Mouse (Mus musculus) thymus, postnatal 10 days (tissue): ENCODE results near the gene Rpl22.

Experiments
- DNase-seq, 2 experiments: peaks; one replicate each; pipeline ENCODE4 v3.0.0; 2021; ENCODE audit warnings: low spot score in 2 of 2

Rpl22 gene

DNA sequence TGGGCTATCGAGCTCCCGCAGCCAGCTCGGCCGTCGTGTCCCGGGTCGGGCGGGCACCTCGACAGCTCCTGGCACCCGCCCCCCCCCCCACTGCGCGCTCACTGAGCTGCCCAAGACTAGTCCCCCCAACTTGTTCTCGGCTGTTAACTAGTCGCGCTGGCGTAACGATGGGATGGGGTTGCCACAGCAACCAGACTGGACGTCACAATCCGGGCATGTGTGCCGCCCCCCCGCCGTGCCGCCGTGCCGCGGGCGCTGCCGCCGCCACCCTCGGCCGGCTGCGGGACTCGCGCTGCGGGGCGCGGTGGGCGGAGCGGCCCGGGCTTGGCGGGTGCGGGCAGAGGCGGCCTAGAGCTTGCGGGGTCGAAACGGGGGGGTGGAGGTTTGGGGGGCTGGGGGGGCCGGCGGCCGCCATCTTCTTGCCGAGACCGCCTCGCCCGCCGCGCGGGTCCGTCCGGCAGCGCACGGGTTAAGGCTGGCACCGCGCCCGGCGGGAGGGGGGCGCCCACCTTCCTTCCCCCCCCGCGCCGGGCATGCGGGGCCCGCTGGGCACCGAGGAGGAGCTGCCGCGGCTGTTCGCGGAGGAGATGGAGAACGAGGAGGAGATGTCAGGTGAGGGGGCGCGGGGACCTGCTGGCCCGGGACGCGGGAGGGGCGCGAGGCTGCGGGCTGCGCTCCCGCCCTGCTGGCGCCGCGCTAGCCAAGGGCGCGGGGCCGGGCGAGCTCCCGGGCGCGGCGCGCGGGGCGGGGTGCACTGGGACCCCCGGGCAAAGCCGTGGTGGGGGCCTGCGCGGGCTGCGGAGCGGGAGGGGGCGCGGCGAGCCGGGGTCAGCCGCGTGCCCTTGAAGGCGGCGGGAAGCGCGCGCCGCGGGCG, 13.1 kb downstream of the Rpl22 start, which contains the start of gene Chd5:
TSS of gene Chd5 (plus strand) at position 233 of the 874 bp plus-strand sequence.
- no peak for DNase-seq

DNA sequence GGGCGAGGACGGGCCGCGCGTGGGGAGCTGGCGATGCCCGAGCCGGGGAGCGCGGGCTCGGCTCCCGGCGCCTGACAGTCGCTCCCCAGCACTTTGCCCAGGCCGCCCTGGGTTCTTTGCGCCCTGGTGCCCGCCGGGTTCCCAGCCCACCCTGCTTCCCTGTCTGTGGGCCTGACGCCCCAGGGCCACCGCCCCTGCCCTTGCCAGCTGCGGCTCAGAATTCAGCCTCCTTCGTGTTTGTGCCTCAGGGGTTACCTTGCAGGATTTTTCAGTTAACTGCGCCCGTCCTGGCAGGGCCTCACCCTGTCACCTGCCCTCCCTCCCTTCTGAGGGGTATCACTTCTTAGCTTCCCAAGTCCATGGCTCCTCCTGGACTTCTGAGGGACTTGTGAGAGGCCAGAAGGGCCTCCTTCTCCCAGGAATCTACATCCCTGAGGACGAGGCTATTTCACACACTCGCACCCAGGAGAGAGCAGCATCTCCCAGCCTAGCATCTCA, 13.8 kb downstream of the Rpl22 start:
- DNase-seq = no peak

DNA sequence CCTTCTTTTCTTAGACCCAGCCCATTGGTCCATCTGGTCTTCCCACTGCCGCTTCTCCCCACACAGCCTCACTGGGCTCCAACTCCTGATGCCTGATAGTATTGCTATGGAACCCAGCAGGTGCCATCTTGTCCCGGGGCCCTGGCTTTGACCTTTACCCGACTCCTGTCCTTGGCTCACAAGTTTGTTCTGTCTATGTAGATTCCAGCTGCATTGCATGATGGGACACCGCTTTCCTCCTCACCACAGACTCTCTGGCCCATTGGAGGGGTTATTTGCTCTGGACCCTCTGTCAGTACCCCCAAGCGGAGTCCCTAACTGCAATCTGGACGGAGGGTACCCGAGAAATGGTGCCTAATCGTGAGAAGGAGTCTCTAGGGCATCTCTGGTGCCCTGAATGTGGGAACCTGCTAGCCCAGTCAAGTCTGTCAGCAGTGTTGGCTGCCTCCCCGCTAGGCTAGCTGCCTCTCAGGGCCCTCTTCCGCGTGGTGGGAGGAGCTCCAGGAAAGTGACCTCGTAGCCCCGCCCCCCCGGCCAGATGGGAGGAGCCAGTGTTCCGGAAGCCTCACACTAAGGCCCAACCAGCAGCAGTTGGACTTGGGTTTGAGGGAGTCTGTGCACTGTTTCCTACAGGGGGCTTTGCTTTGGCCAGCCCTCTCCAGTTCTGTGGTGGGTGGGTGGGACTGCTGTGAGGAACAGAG, 15.2 kb downstream of the Rpl22 start:
- peak in 1 of 2 experiments; percentile 24 for DNase-seq

DNA sequence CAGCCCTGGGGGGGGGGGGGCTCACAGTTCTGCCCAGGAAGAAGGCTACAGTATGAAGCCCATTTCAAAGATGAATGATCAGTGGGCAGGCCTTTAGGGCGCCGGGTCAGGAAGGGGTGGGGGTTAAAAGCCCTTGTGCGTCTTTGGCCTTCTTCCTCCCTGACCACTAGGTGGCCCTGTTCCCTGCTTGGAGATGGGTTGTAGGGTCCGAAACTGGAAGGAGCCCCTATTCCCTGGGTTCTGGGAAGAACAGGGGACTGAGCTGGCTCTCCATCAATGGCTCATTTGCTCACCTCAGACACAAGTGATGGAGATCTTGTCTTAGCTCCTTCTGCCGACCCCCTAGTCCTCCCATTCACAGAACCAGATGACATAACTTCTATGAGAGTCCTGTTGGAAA, 17.8 kb downstream of the Rpl22 start:
- no peak for DNase-seq

DNA sequence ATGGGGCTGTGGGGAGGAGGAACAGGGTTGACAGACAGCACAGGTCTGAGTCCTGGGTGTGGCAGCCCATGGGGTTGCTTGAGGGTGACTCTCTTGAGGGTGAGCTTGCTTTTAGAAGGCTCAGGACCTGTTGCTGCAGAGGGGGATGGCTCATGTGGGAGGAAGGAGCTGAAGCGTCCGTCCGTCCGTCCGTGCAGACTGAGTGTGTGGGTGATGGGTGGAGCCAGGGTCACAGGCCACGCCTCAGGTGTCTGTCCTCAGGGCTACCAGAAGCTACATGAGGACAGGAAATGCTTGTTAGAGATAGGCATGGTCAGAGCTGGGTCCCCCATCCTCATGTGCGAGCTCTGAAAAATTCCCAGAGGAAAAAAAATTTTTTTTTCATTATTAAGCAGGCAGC, 19.1 kb downstream of the Rpl22 start:
- no peak for DNase-seq

DNA sequence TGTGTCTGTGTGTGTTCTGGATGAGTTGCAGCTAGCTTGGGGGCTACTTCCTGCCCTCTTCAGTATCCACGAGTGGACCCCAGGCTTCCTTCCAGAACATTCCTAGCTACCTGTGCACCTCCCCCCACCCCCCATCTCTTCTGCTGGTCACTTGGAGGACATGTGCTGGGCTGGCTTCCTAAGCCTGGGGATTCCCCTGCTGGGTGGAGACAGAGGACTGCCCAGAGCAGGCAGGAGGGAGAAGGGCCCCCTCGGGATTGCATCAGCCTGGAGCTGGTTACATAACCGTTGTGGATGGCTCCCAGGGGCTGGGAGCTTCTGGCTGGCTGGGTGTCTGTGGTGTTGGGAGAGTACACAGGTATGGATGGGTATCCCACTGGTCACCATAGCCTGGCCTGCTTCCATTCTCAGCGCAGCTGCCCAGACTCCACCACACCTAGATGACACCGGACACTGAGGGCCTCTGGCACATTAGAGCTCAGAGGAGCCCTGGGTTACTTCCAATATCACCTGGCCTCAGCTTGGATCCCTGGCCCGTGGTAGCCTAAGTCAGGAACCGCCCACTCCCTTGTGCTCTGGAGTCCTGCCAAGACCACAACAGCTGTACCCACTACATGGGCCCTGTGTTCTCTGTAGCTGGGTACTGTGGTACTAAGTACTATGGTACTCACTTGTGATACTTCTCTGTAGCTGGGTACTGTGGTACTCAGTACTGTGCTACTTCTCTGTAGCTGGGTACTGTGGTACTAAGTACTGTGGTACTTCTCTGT, 19.8 kb downstream of the Rpl22 start:
- no peak for DNase-seq

DNA sequence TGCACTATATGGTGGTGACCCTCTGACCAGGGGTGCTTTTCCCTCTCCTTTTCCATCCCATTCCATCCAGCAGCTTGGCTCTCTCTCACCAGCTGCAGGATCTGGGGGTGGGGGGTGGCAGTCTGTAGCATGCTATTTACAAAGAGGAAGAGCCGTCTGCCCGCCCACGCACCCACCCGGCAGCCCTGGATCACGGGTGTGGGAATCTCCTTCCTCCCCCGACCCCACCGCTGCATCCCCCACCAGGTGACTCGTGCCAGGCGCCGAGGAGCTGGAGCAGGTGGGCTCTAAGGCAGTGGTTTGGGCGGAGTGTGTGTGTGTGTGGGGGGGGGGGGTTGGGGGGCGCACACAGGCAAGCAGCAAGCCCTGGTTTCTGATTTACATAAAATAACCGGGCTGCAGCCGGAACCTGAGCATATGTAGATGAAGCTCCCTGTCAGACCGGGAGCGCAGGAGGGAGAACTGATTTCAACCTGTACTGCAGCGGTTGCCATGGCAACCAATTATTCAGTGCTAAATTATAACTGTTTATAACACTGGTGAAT, 24.4 kb downstream of the Rpl22 start:
- DNase-seq = no peak

DNA sequence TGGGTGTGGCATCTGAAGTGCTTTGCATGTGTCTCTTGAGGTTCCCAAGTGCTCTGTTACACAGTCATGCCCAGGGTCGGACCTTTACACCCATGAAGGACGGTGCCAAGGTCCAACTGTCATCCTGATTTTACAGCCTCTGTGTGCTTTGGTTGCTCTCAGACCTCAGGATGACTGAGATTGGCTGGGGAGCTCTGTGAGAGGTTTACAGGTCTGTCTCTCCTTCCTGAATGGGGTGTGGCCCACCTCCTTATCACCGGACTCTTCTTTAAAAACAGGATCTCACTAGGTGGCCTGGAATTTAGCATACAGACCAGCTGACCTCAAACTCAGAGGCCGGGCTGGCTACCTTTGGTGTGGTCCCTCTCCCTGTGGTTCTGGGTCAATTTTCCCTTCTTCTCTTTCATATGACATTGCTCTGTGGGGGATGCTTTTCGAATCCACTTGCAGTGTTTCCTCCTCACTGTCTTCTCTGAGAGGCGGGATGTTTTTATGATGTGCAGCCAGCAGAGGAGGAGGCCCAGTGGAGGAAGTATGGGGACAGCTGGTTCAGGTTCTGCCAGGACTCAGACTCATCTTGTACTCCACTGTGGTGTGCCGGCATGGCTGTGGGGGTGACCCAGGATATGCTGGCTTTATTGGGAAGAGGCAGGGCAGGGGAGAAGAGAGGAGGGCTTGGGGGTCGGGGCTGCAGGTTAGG, 25.3 kb downstream of the Rpl22 start:
- DNase-seq = no peak

DNA sequence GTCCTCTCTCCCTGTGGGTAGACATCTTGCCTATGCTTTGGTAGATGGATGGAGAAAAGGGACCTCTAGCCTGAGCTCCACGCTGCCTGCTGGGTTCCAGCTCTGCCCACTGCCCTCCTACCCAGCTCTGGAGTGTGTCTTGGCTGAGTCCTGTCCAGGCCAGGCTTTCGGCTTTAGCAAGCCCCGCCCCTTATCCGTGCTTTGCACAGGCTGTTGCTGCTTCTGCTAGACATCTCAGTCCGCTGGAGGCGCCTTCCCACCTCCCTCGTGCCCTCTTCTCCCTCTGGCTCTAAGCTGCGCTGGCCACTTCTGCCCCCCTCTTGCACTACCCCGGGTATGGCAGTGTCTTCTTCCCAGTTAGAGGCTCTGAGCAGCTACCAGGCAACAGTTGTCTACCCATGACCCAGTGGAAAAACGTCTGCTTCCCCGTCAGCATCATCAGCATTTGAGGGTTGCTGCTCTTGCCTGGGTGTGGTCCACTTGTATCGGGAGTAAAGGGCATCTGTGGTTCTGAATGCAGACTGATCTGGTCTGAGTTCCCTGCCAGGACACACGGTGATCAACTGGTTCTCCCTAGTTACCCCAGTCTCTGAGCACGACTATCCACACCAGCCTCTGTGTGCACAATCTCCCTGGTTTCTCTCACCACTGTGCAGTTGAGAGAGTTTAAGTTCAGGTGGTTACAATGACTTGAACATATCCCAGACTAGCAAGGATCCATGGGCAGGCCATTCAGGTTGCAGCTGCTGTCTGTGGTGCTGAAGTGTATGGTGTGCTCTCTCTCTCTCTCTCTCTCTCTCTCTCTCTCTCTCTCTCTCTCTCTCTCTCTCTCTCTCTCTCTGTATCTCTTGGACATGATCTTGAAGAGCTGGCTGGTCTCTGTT, 26.1 kb downstream of the Rpl22 start:
- DNase-seq = no peak

DNA sequence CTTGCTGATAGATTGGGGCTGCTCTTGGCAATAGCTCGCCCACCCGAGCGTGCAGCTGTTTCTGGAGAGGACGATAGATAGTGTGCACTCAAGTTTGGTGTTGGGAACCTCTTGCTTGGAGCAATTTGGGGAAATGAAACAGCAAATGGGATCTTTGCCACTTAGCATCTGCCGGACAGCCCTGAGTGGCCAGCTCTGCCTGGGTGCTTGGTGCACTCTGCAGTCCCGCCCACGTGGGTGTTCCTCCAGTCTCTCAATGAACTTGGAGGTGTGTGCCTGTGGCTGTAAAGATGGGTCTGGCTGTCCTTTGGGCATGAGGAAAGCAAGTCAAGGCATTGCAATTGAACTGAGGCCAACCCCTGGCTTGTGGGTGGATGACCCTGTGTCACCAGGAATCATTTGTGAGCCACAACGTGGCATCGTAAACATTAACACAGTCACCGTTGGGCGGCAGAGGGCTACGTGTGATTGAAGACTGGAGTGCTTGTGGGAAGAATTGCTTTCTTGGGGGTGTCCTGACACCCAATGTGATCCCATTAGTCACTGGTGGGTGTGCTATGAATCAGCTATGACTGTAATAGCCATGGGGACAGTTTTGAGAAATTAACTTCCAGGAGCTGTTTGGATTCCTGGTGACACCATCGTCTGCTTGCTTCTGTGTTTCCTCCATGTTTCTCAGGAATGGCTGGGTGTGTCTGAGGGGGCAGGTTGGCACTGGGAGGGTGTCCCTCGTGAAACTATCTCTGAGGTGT, 28.5 kb downstream of the Rpl22 start:
- no peak for DNase-seq

DNA sequence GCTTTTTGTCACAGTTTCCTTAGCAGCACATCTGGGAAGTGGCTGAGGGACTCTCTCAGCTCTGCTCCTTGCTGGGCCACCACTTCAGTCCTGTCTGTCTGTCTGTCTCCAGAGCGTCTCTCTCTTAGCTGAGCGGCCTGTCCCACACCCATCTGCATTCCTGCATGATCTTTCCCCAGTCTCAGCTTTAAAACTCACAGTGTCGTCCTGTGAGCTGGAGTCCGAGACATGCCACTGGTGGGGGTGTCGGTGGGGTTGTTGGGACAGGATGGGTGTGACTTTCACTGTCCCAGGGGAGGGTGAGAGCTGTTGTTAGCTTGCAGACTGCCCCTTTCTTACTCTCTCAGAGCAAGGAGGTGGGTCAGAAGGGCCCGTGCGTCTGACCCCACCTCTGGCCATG, 30.1 kb downstream of the Rpl22 start:
- DNase-seq = no peak

DNA sequence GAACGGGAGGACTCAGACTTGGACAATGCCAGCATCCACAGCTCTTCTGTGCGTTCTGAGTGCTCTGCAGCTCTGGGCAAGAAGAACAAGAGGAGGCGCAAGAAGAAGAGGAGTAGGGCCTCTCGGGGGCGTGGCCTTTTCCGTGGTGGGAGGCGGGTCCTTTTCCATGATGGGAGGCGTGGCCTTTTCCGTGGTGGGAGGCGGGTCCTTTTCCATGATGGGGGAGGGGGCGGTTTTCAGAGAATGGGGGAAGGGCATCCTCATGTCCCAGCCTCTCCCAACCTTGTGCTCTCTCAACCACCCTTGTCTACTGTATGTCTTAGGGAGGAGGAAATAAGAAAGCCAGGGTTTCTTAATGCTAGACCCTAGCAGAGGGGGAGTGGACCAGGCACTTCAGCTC, 34.2 kb downstream of the Rpl22 start:
- DNase-seq = no peak

DNA sequence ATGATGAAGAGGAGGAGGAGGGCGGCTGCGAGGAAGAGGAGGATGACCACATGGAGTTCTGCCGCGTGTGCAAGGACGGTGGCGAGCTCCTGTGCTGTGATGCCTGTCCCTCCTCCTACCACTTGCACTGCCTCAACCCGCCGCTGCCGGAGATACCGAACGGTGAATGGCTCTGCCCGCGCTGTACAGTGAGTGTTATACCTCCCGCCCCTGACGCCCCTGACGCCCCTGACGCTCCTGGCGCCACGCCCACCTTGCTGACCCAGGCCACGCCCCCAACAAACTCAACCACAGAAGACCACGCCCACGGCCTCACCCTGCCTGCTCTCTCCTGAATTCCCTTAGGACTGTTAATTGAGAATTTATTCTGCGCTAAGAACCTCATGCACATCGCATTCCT, 35.3 kb downstream of the Rpl22 start:
- peak in 1 of 2 experiments; percentile 25 for DNase-seq

DNA sequence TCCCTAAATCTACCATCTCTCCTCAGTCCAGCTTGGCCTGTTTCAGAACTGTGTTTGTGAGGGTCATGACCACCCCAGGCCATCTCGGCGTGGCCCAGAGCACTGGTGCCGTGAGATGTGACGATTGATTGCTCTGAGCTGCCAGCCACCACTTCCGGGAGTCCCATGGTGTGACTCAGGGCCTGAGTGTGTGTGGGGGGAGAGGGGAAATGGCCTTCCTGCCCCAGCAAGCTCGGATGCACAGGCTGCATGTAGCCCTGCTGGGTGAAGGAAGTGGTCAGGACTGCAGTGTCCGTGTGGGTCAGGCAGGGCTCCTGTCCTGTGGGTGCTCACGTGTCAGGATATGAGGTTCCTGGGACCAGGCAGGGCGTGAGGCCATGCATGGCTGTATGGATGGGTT, 36.6 kb downstream of the Rpl22 start:
- DNase-seq = no peak

DNA sequence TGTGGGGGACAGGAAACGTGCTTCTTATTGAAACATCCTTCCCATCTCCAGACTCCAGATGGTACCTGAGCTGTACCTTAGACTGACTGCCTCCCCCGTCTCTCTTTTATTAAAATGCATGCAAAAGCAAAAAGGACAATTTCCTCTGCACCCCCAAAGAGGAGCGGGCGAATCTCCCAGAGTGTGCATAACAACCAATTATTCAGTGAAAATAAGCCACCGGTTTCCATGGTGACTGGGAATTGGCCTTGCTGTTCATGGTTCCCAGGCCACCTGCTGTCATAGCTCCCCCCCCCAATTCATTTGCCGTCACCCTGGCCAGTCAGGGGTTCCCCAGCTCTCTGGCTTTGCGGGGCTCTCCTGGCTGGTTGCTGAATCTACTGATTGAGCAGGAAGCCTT, 39.7 kb downstream of the Rpl22 start:
- no peak for DNase-seq

DNA sequence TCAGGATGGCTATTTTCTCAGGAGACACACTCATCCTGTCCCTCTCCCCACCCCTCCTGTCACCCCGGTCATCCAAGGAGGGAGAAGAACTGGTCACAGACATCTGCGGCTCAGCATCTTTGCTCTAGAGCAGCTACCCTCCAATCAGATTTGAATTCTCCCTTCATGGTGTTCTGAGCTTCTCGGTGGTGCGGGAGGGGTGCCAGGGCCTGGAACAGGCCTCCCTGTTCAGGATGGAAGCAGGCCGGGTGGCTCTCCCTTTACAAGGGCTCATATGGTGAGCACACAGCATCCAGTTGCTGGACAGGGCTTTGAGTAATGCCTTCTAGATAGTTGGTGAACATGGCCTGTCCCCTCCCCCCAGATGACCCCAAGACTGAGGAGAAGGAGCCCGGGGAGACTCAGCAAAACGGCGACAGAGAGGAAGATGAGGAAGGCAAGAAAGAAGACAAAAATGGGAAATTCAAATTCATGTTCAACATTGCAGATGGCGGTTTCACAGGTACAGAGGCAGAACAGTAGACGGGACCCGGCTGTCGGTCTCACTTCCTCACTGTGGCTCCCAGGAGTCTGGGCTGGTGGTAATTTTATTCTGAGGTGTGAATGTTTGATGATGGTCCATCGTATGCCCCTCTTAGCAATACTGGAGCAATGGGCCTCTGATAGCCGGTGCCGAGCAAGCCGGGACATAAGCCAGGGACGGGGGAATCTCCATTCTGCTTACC, 57.1 kb downstream of the Rpl22 start:
- DNase-seq = no peak
